Mouse (Mus musculus): ENCODE data around the gene Anapc15-ps. TPM values are rescaled to one million over a fixed set of nuclear protein-coding genes. Genes with fewer than 3 reads are reported as not detected.
A peak's percentile ranks its signal among the peaks of the same experiment; 100 is the strongest.

The Anapc15-ps gene
- polyA plus RNA-seq, 1 experiment from 2014 or later, result 0.98 TPM

DNA sequence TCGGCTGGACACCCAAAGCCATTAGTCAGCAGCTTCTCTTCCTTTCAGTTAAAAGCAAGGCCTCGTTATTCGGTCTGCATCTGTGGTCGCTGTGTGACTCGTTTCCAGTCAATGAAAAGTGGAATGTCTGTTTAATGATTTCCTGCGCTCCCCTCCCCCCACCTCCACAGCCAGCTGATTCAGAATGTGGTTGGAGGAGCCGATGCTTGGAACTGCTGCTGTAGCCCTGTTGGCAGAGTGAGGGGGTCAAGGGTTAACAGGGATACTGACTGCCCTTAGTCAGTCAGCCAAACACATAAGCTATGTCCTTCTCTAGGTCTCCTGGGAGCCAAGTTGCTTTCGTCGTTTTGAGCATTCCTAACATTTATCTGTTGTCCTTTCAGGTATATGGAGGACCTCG lies 9.7 kb upstream of the Anapc15-ps start:
- H3K4me3 ChIP-seq (ENCODE audit: inconsistent target), result no peak overlapping the region
- H3K36me3 ChIP-seq (ENCODE audit: inconsistent target), result no peaks in the 10 kb centered on the region
- H3K27ac ChIP-seq, result no peak overlapping the region
- no peaks in the 10 kb centered on the region for H3K79me2 ChIP-seq (ENCODE audit: inconsistent target)
- WGBS (ENCODE audit: missing documents), result 69% methylated on average over 9 of the region's 10 CpGs

DNA sequence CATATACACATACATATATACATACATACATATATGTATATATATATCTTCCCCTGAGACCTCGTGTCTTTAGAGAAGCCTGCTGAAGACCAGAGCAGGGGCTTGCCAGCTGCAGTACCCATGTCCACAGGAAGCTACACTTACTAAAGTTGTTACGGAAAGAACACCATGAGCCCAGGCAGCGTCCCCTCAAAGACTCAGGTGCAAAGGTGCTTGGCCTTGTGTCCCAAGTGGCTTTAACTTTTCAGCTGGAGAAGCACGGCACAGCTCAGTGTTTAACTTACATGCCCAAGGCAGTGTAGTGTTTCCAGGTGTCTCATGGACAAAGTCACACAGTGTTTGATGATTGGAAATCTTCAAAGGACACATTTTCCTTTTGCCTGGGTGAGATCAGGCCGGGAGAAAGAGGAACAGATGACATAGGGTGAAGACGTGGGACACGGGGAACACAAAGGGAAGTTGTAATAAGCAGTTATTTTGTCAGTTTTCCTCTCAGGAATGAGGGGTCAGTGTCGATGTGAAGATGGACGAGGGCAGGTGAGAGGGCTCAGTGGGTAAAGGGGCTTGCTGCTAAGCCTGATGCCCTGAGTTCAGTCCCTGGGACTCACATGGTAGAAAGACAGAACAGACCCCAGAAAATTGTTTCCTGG lies 9.0 kb upstream of the Anapc15-ps start:
- Histone ChIP-seq H3K4me3 (ENCODE audit: inconsistent target) (no peak overlapping the region), H3K79me2 (ENCODE audit: inconsistent target) (no peaks in the 10 kb centered on the region), H3K27ac (no peak overlapping the region), H3K36me3 (ENCODE audit: inconsistent target) (no peaks in the 10 kb centered on the region)
- WGBS (ENCODE audit: missing documents), result 61% methylated on average over 9 of the region's 9 CpGs

DNA sequence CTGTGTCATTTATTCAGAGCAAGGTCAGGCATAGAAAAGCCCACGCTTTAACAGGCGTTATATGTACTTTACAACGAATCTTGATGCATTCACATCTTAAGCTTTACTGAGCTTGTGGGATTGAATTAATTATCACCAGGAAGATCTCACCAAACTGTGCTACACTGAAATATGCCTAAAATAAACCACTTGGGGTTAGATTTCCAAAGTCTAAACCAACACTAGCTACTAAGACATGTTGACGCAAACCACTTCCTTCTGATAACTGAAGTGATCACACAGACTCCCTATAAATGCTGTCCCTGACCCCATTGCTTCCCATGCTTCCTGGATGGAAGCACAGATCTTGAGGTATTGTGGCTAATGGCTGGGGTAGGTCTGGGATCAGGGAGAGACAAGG lies 8.2 kb upstream of the Anapc15-ps start:
- H3K27ac ChIP-seq, result no peak overlapping the region
- H3K79me2 ChIP-seq (ENCODE audit: inconsistent target), result no peaks in the 10 kb centered on the region
- H3K4me3 ChIP-seq (ENCODE audit: inconsistent target), result no peak overlapping the region
- 64% methylated on average over 4 of the region's 4 CpGs for WGBS (ENCODE audit: missing documents)
- no peaks in the 10 kb centered on the region for H3K36me3 ChIP-seq (ENCODE audit: inconsistent target)

DNA sequence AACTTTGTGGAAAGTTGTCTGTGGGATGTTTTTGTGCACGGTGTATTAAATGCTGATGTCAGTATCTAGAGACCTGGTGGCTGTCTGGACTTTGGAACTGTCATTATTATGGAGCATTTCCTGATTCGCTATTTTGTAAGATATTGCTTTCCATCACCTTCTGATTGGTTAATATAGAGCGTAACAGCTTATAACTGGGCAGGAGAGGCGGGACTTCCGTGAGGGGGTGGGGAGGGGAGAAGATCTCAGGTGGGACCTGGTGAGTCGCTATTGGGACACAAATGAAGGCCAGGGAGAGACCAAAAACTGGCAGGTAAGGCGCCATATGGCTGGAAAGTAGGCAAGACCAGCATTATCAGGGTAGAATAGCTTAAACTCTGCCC lies 7.8 kb upstream of the Anapc15-ps start:
- Histone ChIP-seq H3K79me2 (ENCODE audit: inconsistent target) (no peaks in the 10 kb centered on the region), H3K4me3 (ENCODE audit: inconsistent target) (no peak overlapping the region), H3K36me3 (ENCODE audit: inconsistent target) (no peaks in the 10 kb centered on the region), H3K27ac (no peak overlapping the region)
- WGBS (ENCODE audit: missing documents), result 81% methylated on average over 7 of the region's 7 CpGs

DNA sequence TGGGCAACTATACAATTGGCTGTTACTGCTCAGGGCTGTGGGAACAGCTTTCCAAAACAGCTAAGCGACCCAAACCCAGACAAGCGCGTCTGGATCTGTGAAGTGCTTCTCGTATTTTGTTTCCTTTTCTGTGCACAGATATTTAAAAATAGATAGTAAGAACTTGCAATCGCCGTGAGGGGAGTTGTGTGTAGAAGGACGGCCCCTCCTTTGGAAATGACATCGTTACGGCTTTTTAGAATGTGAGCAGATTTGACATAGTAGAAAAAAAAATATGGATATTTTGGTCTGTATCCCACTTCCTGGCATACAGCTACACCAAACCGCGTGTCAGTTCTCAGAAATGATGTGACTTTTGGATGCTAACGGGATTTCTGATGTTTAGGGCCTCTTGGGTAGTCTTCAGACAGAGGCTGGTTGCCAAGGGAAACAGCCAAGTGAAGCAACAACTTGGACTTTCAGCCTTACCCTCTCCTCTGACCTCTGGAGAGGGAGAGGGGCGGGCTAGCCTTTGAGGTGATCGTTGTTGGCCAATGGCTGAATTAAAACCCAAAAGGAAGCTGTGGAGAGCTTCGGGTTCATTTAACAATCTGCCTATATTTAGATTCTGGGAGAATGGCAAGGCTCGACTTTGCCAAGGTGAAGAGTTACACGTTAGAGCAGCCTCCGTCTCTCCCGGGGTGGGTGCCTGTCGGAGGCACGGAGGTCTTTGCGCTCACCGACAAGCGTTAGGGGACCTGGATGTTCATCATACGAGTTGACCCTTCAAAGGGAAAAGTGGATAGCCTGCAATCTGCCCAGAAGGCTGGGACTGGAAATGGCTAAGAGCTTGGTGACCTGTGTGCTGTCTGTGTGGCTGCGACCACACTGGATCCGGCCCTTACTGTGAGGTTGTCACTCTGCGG lies 7.2 kb upstream of the Anapc15-ps start:
- H3K27ac ChIP-seq, result no peak overlapping the region
- no peaks in the 10 kb centered on the region for H3K79me2 ChIP-seq (ENCODE audit: inconsistent target)
- H3K36me3 ChIP-seq (ENCODE audit: inconsistent target), result no peaks in the 10 kb centered on the region
- H3K4me3 ChIP-seq (ENCODE audit: inconsistent target), result no peak overlapping the region
- 54% methylated on average over 28 of the region's 28 CpGs for WGBS (ENCODE audit: missing documents)

DNA sequence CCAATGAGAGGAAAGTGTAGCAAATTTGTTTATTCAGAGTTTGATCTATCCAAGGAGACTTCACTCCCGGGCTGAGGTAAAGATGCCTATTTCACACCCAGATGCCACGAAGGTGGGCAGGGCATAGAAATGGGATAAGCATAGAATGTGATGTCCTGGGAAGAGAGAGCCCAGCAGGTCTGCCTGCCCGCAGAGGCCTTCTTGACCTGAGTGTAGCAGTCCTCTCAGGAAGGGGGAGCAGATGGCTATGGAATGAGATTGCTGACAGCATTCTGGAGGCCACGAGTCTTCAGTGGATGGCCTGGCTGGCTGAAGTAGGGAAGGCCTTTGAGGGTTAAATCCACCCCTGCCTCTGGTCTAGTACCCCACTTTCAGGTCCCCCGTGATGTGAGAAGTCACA lies 5.9 kb upstream of the Anapc15-ps start:
- no peaks in the 10 kb centered on the region for H3K79me2 ChIP-seq (ENCODE audit: inconsistent target)
- no peak overlapping the region for H3K27ac ChIP-seq
- H3K36me3 ChIP-seq (ENCODE audit: inconsistent target), result no peaks in the 10 kb centered on the region
- WGBS (ENCODE audit: missing documents), result 87% methylated on average over 5 of the region's 5 CpGs
- no peak overlapping the region for H3K4me3 ChIP-seq (ENCODE audit: inconsistent target)

DNA sequence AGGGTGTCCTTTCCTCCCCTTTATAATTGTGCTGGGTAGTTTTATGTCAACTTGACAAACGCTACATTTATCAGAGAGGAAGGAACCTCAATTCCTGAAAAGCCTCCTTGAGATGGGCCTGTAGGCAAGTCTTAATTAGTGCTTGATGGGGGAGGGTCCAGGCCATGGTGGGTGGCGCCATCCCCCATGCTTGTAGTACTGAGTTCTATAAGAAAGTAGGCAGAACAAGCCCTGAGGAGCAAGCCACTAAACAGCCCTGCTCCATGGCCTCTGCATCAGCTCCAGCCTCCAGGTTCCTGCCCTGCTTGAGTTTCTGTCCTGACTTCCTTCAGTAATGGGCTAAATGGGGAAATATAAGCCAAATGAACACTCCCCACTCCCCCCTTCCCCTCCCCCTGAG lies 5.4 kb upstream of the Anapc15-ps start:
- peak overlapping the region; percentile 83; the same call in 1 of the 2 replicates for H3K27ac ChIP-seq
- 78% methylated on average over 2 of the region's 2 CpGs for WGBS (ENCODE audit: missing documents)
- no peaks in the 10 kb centered on the region for H3K36me3 ChIP-seq (ENCODE audit: inconsistent target)
- H3K4me3 ChIP-seq (ENCODE audit: inconsistent target), result no peak overlapping the region
- no peaks in the 10 kb centered on the region for H3K79me2 ChIP-seq (ENCODE audit: inconsistent target)

DNA sequence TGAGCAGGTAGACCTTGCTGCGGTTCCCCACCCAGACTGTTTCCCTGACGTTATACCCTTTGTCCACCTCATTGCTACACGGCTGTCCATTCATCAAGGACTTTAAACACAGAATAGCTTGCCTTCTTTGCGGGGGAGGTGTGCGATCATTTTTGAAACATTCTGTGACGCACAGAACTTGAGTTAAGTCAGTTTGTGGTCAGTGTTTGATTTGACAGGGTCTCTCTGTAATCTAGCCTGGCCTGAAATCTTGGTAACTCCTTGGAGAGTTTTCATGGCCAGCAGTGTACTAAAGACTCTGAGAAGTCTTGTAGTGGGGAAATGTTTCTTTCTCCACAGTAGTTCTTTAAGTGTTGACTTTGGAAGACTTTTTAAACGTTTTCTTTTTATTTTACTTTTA lies 5.0 kb upstream of the Anapc15-ps start:
- no peaks in the 10 kb centered on the region for H3K79me2 ChIP-seq (ENCODE audit: inconsistent target)
- H3K27ac ChIP-seq, result peak overlapping the region; percentile 83
- H3K4me3 ChIP-seq (ENCODE audit: inconsistent target), result peak overlapping the region; percentile 20; the same call in 1 of the 2 replicates
- 36% methylated on average over 7 of the region's 7 CpGs for WGBS (ENCODE audit: missing documents)
- no peaks in the 10 kb centered on the region for H3K36me3 ChIP-seq (ENCODE audit: inconsistent target)

DNA sequence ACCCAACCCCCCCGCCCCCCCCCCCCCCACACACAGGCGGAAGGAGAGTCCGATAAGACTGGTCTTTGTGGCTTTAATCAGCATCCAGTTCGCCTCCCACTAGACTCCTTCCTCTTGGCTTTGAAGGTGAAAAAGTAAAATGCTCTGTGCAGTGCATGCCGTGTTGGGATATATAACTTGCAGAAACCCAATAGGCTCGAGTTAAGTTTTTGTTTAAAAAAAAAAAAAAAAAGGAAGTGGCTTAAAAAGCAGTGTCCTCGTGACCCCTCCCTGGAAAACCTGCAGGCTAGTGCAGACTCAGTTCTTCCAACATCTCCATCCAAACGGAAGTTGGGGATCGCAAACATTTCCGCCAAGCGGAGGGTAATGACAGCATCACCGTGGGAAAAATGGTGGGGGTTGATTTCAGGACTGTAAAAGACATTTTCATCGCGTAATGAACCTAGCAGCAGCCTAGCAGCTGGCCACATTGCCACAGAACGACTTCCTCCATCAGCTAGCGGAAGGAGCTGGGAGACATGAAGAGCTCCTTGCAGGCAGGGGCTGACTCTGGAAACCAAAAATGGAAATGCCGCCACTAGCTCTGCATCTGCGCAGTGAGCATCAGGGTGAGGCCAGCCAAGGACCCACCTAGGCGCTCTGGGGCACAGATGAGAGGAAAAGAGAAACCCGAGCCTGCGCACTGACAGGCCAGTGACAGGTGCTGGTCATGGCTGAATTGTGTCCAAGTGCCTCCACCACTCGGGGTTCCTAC lies 4.3 kb upstream of the Anapc15-ps start:
- under 1% methylated on average over 20 of the region's 22 CpGs for WGBS (ENCODE audit: missing documents)
- peak overlapping the region; percentile 83 for H3K27ac ChIP-seq
- peak overlapping the region; percentile 20; the same call in 1 of the 2 replicates for H3K4me3 ChIP-seq (ENCODE audit: inconsistent target)
- H3K79me2 ChIP-seq (ENCODE audit: inconsistent target), result no peaks in the 10 kb centered on the region
- no peaks in the 10 kb centered on the region for H3K36me3 ChIP-seq (ENCODE audit: inconsistent target)

DNA sequence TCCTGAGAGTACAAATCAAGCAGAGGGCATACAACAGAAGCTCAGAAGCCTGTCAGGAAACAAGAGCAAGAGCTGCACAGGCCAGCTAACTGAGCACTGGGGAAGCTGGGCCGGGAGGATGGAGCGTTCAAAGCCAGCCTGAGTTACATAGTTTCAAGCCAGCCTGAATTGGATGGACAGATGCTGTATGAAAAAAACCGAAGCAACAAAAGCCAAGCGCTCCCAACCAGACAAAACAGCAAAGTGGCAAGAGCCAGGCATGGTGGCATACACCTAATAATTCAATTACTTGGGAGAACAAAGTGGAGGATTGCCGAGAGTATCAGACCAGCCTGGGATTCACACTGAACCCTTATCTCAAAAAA lies 3.7 kb upstream of the Anapc15-ps start:
- 38% methylated on average over 5 of the region's 5 CpGs for WGBS (ENCODE audit: missing documents)
- peak overlapping the region; percentile 83 for H3K27ac ChIP-seq
- peak overlapping the region; percentile 20; the same call in 1 of the 2 replicates for H3K4me3 ChIP-seq (ENCODE audit: inconsistent target)
- no peaks in the 10 kb centered on the region for H3K79me2 ChIP-seq (ENCODE audit: inconsistent target)
- no peaks in the 10 kb centered on the region for H3K36me3 ChIP-seq (ENCODE audit: inconsistent target)

DNA sequence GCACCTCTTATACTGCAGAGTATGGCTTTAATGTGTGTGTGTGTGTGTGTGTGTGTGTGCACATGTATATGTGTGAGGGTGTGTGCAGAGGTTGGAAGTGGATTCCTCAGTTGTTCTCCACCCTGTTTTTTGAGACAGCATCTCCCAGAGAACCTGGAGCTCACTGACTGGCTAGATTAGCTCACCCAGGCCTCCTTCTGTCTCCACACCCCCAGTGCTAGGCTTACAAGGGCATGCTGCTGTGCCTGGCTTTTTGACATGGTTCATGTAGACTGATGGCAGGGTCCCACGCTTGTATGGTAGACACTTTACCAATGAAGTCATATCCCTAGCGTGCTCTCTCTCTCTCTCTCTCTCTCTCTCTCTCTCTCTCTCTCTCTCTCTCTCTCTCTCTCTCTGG lies 3.1 kb upstream of the Anapc15-ps start:
- WGBS (ENCODE audit: missing documents), result 100% methylated on average over 2 of the region's 2 CpGs

DNA sequence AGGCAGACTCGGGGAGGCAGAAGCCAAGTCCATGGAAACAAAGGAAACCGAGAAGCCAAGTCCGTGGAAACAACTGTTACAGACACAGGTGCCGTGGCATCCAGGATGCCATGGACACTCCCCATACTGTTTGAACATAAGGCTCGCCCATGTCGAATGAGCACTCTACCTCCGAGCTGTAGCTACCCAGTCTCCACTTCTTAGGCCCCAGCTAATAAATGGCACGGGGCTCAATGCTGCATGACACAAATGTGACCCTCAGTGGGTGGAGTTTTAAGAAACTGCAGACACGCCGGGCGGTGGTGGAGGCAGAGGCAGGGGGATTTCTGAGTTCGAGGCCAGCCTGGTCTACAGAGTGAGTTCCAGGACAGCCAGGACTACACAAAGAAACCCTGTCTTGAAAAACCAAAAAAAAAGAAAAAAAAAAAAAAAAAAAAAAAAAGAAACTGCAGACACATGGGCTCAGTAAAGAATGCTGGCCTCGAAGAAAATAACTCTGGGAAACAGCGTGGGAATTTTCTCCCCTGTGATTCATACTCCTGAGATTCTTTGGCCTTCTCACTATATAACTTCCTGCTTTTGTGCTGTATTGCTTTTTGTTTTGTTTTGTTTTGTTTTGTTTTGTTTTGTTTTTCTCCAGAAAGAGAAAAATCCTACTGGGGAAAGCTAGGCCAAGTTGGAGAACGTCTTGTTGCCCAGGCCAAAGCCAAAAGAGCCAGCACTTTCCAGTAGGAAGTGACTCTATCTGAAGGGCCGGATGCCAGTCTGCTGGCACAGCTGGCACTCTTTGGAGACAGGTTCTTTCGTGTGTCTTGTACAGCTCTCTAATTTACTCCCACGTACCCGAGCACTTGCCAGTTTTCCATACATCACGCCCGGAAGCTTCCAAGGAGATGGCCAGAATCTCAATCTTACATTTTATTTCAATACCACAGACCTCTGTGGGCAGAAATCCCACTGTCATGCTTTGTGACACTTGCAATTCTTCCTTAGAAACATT lies 2.2 kb downstream of the Anapc15-ps start:
- 91% methylated on average over 19 of the region's 21 CpGs for WGBS (ENCODE audit: missing documents)
- no peak overlapping the region for H3K27ac ChIP-seq
- no peak overlapping the region for H3K4me3 ChIP-seq (ENCODE audit: inconsistent target)
- H3K79me2 ChIP-seq (ENCODE audit: inconsistent target), result no peaks in the 10 kb centered on the region
- H3K36me3 ChIP-seq (ENCODE audit: inconsistent target), result no peaks in the 10 kb centered on the region

More for the DNA sequence above, 3.1 kb upstream of the Anapc15-ps start:
- no peaks in the 10 kb centered on the region for H3K79me2 ChIP-seq (ENCODE audit: inconsistent target)
- H3K4me3 ChIP-seq (ENCODE audit: inconsistent target), result no peak overlapping the region
- no peaks in the 10 kb centered on the region for H3K36me3 ChIP-seq (ENCODE audit: inconsistent target)
- no peak overlapping the region for H3K27ac ChIP-seq

DNA sequence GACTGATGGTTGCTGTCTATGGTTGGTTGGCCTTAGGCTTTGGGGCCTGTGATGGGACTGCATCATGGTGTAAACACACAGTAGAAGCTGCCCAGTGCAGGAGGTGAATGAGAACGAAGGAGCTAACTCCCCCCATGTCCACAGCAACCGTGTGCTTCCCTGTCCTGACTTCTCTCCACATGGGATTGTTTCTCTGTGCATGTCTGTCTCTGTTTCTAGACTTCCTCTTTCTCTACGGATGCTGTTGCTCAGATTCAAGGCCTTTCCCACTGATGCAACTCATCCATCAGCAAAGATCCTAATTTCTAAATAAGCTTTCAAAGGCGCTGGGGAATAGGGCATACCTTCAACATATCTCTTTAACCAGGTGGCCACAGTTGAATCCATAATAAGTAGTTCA lies 3.4 kb downstream of the Anapc15-ps start:
- Histone ChIP-seq H3K79me2 (ENCODE audit: inconsistent target) (no peaks in the 10 kb centered on the region), H3K4me3 (ENCODE audit: inconsistent target) (no peak overlapping the region), H3K36me3 (ENCODE audit: inconsistent target) (no peaks in the 10 kb centered on the region), H3K27ac (no peak overlapping the region)
- whole genome bisulfite sequencing (ENCODE audit: missing documents), result 41% methylated on average over 4 of the region's 4 CpGs

DNA sequence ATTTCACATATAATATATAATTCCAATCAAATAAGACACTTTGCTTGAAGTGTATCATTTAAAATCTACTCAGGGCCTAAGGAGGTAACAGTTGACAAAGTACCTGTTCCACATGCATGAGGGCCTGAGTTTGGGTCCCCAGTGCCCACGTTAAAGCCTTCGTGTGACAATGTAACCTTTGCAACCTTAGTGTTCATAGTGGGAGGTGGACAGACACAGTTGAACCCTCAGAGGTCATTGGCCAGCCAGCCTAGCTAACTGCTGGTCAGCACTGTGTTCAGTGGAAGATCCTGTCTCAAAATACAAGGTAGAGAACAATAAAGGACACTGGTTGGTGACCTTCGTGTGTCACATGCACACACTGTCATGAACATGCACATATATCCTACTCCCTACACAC lies 4.2 kb downstream of the Anapc15-ps start:
- 98% methylated on average over 3 of the region's 3 CpGs for WGBS (ENCODE audit: missing documents)
- Histone ChIP-seq H3K4me3 (ENCODE audit: inconsistent target) (no peak overlapping the region), H3K79me2 (ENCODE audit: inconsistent target) (no peaks in the 10 kb centered on the region)

More for the DNA sequence above, 4.2 kb downstream of the Anapc15-ps start:
- no peak overlapping the region for H3K27ac ChIP-seq
- H3K36me3 ChIP-seq (ENCODE audit: inconsistent target), result no peaks in the 10 kb centered on the region

Data from macrophage (primary cell).